Mouse (Mus musculus) spleen, adult 2 months (tissue): ENCODE results near the gene Sos2. TPM values are rescaled to one million over a fixed set of nuclear protein-coding genes. Genes with fewer than 3 reads are reported as not detected.
A peak's percentile ranks its signal among the peaks of the same experiment; 100 is the strongest.
"Not testable (repeated sequence)": the region's sequence is repeated elsewhere in the genome, so short reads cannot be mapped to it uniquely, and the experiment has no call there.

Experiments
- DNase-seq, 2 experiments: peaks; one replicate each; pipeline versions ENCODE4 v3.0.0 to v3.0.0-alpha.2; 2012 to 2021; ENCODE audit warnings: low spot score in 2 of 2, low read depth in 1 of 2
- H3K27ac ChIP-seq: fragments of 200-500 bp; 2 replicates; pipeline ENCODE4 v1.5.1; 2012; ENCODE audit warnings: low read length, inconsistent platforms; ENCODE audit not compliant: insufficient read depth
- H3K27me3 ChIP-seq: fragments of 200-500 bp; 2 replicates; pipeline ENCODE4 v1.6.1; 2012; ENCODE audit warnings: mild to moderate bottlenecking, moderate library complexity, low read length, inconsistent platforms; ENCODE audit not compliant: control insufficient read depth, insufficient read depth
- H3K36me3 ChIP-seq: fragments of 200-500 bp; 2 replicates; pipeline ENCODE4 v1.6.1; 2012; ENCODE audit warnings: mild to moderate bottlenecking, low read length, inconsistent platforms; ENCODE audit not compliant: control insufficient read depth, insufficient read depth
- H3K4me1 ChIP-seq: fragments of 200-500 bp; 2 replicates; pipeline ENCODE4 v1.6.1; 2011; ENCODE audit warnings: inconsistent platforms; ENCODE audit not compliant: control insufficient read depth, insufficient read depth, insufficient read length
- H3K4me3 ChIP-seq: fragments of 200-500 bp; 2 replicates; pipeline ENCODE4 v1.5.1; 2011; ENCODE audit warnings: mild to moderate bottlenecking, inconsistent platforms; ENCODE audit not compliant: insufficient read depth, insufficient read length; ENCODE audit errors: extremely low read depth
- CTCF ChIP-seq: fragments of 200-500 bp; IDR thresholded peaks from 2 replicates; pipeline ENCODE4 v1.5.1; 2011; ENCODE audit warnings: mild to moderate bottlenecking, inconsistent platforms; ENCODE audit not compliant: insufficient read depth, insufficient read length, insufficient replicate concordance; ENCODE audit errors: extremely low read depth
- POLR2A ChIP-seq: fragments of 200-500 bp; IDR thresholded peaks from 2 replicates; pipeline ENCODE4 v1.6.1; 2011; ENCODE audit warnings: low read depth, low read length, inconsistent platforms
- WGBS: fragments of 180-500 bp; shearing (Covaris S2); methylation state at CpG from one replicate; pipeline ENCODE4 v1.1.7; 2018; 5-methylcytosine and 5-hydroxymethylcytosine counted together
- polyA plus RNA-seq: library from polyadenylated mRNA; depleted of rRNA; stranded (reverse); fragments of >200 nt; gene quantifications from 2 replicates; pipeline ENCODE4 v1.2.3, GENCODE M21; 2012

Sos2 gene
- polyA plus RNA-seq, 1 experiment, result 8.7 TPM

GRCm38 (mm10) chr12:69573916-69574881 lies 107.5 kb downstream of the Sos2 start:
- peak; percentile 76 to 77 for DNase-seq
- H3K27ac ChIP-seq, result no peak overlapping the region

GRCm38 (mm10) chr12:69573271-69573670 lies 108.4 kb downstream of the Sos2 start:
- Histone ChIP-seq H3K27ac (no peak overlapping the region), H3K4me3 (no peak overlapping the region), H3K27me3 (no peaks in the 10 kb centered on the region), H3K36me3 (peaks cover 10% of the 10 kb centered on the region), H3K4me1 (0 out of 2 replicates have a peak, but pooled peaks cover 3% of the 10 kb centered on the region)
- DNase-seq, result no peak
- TF ChIP-seq POLR2A (no peak), CTCF (no peak)
- 95% methylated on average over 8 of the region's 8 CpGs for WGBS

More at GRCm38 (mm10) chr12:69573916-69574881, 107.5 kb downstream of the Sos2 start:
- 29% methylated on average over 17 of the region's 17 CpGs for WGBS
- Histone ChIP-seq H3K36me3 (peaks cover 14% of the 10 kb centered on the region), H3K4me1 (0 out of 2 replicates have a peak, but pooled peaks cover 3% of the 10 kb centered on the region), H3K4me3 (peak overlapping the region; percentile 49), H3K27me3 (no peaks in the 10 kb centered on the region)
- TF ChIP-seq POLR2A (no peak), CTCF (no peak)

GRCm38 (mm10) chr12:69569926-69570325 lies 111.7 kb downstream of the Sos2 start:
- TF ChIP-seq CTCF, result no peak
- TF ChIP-seq POLR2A, result no peak
- 94% methylated on average over 3 of the region's 3 CpGs for WGBS

GRCm38 (mm10) chr12:69568266-69568665 lies 113.4 kb downstream of the Sos2 start:
- DNase-seq, result no peak
- Histone ChIP-seq H3K4me3 (no peak overlapping the region), H3K27ac (no peak overlapping the region), H3K27me3 (no peaks in the 10 kb centered on the region), H3K36me3 (no peaks in the 10 kb centered on the region), H3K4me1 (no peaks in the 10 kb centered on the region)
- TF ChIP-seq CTCF, result no peak
- TF ChIP-seq POLR2A, result no peak
- WGBS, result 87% methylated on average over 3 of the region's 3 CpGs

More at GRCm38 (mm10) chr12:69569926-69570325, 111.7 kb downstream of the Sos2 start:
- Histone ChIP-seq H3K27ac (no peak overlapping the region), H3K4me3 (no peak overlapping the region), H3K36me3 (no peaks in the 10 kb centered on the region), H3K27me3 (no peaks in the 10 kb centered on the region), H3K4me1 (0 out of 2 replicates have a peak, but pooled peaks cover 3% of the 10 kb centered on the region)
- no peak for DNase-seq

- WGBS, result 83% methylated on average over 6 of the region's 6 CpGs
- H3K27ac ChIP-seq, H3K27me3 ChIP-seq, DNase-seq, H3K4me1 ChIP-seq, H3K36me3 ChIP-seq, H3K4me3 ChIP-seq: not testable (repeated sequence)
Measured at GRCm38 (mm10) chr12:69561006-69561405, 120.6 kb downstream of the Sos2 start.

GRCm38 (mm10) chr12:69556221-69556861 lies 125.3 kb downstream of the Sos2 start:
- Histone ChIP-seq H3K36me3 (no peaks in the 10 kb centered on the region), H3K27me3 (no peaks in the 10 kb centered on the region), H3K4me1 (peaks cover 3% of the 10 kb centered on the region; the same call in 1 of the 2 replicates), H3K27ac (peak overlapping the region; percentile 26; the same call in 1 of the 2 replicates), H3K4me3 (no peak overlapping the region)
- no peak for DNase-seq
- TF ChIP-seq CTCF (no peak), POLR2A (no peak)
- 47% methylated on average over 6 of the region's 6 CpGs for WGBS
